Mouse (Mus musculus): ENCODE data around the gene Limch1.

Limch1 gene

GRCm38 (mm10) chr5:66746761-66747160 lies 1.1 kb downstream of the Limch1 start:
- no peak for DNase-seq (ENCODE audit: low spot score)

GRCm38 (mm10) chr5:66747761-66748430 lies 2.3 kb downstream of the Limch1 start:
- no peak for DNase-seq (ENCODE audit: low spot score)

- no peak for DNase-seq (ENCODE audit: low spot score)
Observed at GRCm38 (mm10) chr5:66748448-66749115, 3.0 kb downstream of the Limch1 start.

- no peak for DNase-seq (ENCODE audit: low spot score)
Observed at GRCm38 (mm10) chr5:66750641-66751040, 5.0 kb downstream of the Limch1 start.

GRCm38 (mm10) chr5:66751332-66751980 lies 5.8 kb downstream of the Limch1 start:
- no peak for DNase-seq (ENCODE audit: low spot score)

- no peak for DNase-seq (ENCODE audit: low spot score)
Observed at GRCm38 (mm10) chr5:66753620-66754019, 8.0 kb downstream of the Limch1 start.

GRCm38 (mm10) chr5:66756821-66757705 lies 11.4 kb downstream of the Limch1 start:
- DNase-seq (ENCODE audit: low spot score) = no peak

GRCm38 (mm10) chr5:66757706-66758237 lies 12.1 kb downstream of the Limch1 start:
- no peak for DNase-seq (ENCODE audit: low spot score)

GRCm38 (mm10) chr5:66759354-66759753 lies 13.7 kb downstream of the Limch1 start:
- DNase-seq (ENCODE audit: low spot score) = no peak

- DNase-seq (ENCODE audit: low spot score) = no peak
Observed at GRCm38 (mm10) chr5:66760747-66761146, 15.1 kb downstream of the Limch1 start.

GRCm38 (mm10) chr5:66762006-66762405 lies 16.4 kb downstream of the Limch1 start:
- DNase-seq (ENCODE audit: low spot score) = no peak

GRCm38 (mm10) chr5:66764129-66764528 lies 18.5 kb downstream of the Limch1 start:
- no peak for DNase-seq (ENCODE audit: low spot score)

GRCm38 (mm10) chr5:66765911-66766310 lies 20.3 kb downstream of the Limch1 start:
- DNase-seq (ENCODE audit: low spot score) = no peak

GRCm38 (mm10) chr5:66768034-66768433 lies 22.4 kb downstream of the Limch1 start:
- DNase-seq (ENCODE audit: low spot score) = no peak

GRCm38 (mm10) chr5:66769070-66769469 lies 23.4 kb downstream of the Limch1 start:
- no peak for DNase-seq (ENCODE audit: low spot score)

- DNase-seq (ENCODE audit: low spot score) = no peak
Observed at GRCm38 (mm10) chr5:66769558-66769957, 23.9 kb downstream of the Limch1 start.

- DNase-seq (ENCODE audit: low spot score) = no peak
Observed at GRCm38 (mm10) chr5:66777999-66778710, 32.5 kb downstream of the Limch1 start.

- no peak for DNase-seq (ENCODE audit: low spot score)
Observed at GRCm38 (mm10) chr5:66780371-66780770, 34.7 kb downstream of the Limch1 start.

- DNase-seq (ENCODE audit: low spot score) = no peak
Observed at GRCm38 (mm10) chr5:66781507-66781906, 35.9 kb downstream of the Limch1 start.

GRCm38 (mm10) chr5:66782851-66783250 lies 37.2 kb downstream of the Limch1 start:
- no peak for DNase-seq (ENCODE audit: low spot score)

- peak; percentile 38 for DNase-seq (ENCODE audit: low spot score)
Observed at GRCm38 (mm10) chr5:66784624-66785361, 39.2 kb downstream of the Limch1 start.

Data from lung, postnatal 25 days (tissue).